Mouse (Mus musculus) right cerebral cortex, adult 2 months (tissue): ENCODE measurements around the gene Gm7982.
"Not testable (repeated sequence)": the region's sequence is repeated elsewhere in the genome, so short reads cannot be mapped to it uniquely, and the experiment has no call there.

Experiments
- DNase-seq, 2 experiments: peaks; one replicate each; pipeline ENCODE4 v3.0.0; 2021 to 2022; ENCODE audit warnings: low spot score in 2 of 2

The Gm7982 gene

DNA sequence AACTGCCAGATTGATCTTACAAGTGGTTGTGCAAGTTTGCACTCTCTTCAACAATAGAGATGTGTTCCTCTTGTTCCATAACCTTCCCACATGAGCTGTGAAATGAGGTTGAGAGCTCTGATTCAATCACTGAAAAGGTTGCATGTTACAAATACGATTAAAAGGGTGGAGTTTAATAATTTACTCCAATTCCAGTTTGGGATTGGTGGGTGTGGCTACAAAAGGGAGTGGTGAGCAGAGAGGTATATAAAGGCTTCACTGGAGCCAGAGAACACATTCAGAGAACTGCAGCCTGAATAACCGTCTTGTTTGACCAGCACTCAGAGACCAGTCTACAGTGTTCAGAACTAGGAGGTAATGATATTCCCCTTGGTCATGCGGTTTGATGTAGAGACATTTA is at the start of gene Gm7982:
TSS of gene Gm7982 (plus strand) at position 301 of the 400 bp plus-strand sequence.
- DNase-seq: not testable (repeated sequence)

DNA sequence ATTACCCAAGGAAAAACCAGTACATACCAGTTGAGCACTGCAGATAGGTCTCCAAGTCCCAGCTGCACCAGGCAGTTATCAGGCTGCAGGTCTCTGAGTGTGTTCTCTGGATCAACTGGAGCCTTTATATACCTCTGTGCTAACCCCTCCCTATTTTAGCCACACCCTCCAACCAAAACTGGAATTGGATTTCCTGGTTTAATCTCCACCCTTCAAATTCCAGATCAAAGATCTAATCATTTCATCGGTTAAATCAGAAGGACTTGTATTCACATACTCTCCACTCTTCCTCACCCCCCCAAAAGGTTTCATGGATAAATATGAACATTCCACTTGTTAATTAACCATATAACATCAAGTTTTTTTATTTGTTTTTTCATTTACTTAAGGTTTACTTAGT is 5.7 kb upstream of the Gm7982 start, which contains the start of gene Gm7978:
TSS of gene Gm7978 (minus strand) at position 101 of the 400 bp plus-strand sequence.
- DNase-seq: not testable (repeated sequence)

DNA sequence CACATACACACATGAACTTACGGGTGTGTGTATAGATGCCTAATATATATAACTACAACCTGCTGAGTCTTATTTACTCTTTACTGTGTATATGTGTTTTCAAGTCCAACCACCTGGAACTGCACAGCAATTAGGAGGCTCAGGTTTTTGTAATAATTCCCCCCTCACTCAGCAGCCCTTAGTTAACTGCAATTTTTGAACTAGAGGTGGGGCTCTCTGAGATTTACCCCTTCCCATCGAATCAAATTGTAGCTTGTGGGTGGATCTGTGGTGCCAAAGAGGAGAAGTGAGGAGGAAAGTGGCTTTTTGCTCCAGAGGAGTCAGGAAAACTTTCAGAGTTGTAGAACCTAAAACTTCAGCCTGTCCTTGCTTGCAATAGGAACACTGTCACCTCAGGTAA is 33.9 kb downstream of the Gm7982 start, which contains the start of gene E330014E10Rik:
TSS of gene E330014E10Rik (plus strand) at position 301 of the 400 bp plus-strand sequence.
- not testable (repeated sequence) for DNase-seq
